In the genomic region with DNA sequence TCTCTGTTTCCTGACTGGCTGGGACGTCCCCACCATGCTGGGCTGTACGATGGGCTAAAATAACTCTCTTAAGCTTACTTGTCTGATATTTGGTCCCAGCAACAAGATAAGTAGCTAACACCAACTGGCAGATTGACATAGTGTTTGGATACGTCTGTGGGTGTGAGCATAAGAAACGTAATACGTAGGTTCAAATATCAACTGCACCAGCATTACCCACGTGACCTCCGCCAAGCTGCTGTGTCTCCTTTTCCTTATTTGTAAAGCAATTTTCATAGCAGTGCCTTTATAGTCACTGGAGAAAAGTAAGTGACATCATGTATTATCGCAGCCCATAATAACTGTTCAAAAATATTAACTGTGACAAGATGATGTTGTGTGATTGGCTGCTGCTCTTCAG, we compare ENCODE assay signal across 26 mouse cellular contexts. TPM values are rescaled to one million over a fixed set of nuclear protein-coding genes. Genes with fewer than 3 reads are reported as not detected.
DNase-seq lines count a peak whose midpoint lies in the region; ATAC-seq and TF ChIP-seq lines count a peak whose summit lies in the region.
"Had no signal": no experiment of that assay in that cellular context is flagged by ENCODE, and none has a peak within 500 bp of the region (broad histone marks: within the 10 kb centered on the region; RNA-seq: fewer than 3 reads in every experiment).

No protein-coding gene starts in this region.

- TF ChIP-seq POLR2A in limb, embryonic 14.5 days (IDR thresholded peaks at IDR 0.05; ENCODE audit: borderline replicate concordance, extremely low read depth, insufficient read depth, insufficient read length): no peak

- no peak for ATAC-seq in limb, embryonic 14.5 days (ENCODE audit: low FRiP score, low read depth)
- no peak for ATAC-seq in embryonic facial prominence, embryonic 14.5 days (ENCODE audit: low read depth)
- ATAC-seq: activated CD4-positive, CD25-positive, alpha-beta regulatory T cell, adult 4 months; forebrain, embryonic 13.5 days; forebrain, embryonic 16.5 days; hindbrain, postnatal 0 days; inflammation-experienced regulatory T-cells, adult 6 months; intestine, embryonic 16.5 days had no signal

- no peak for TF ChIP-seq CTCF in gastrocnemius, adult 2 months (IDR thresholded peaks at IDR 0.05)

- intact Hi-C loops in gastrocnemius, adult 2 months (cut with DNase I): no loop called here
- intact Hi-C loops in left cerebral cortex, postnatal 10 days (cut with DNase I): no loop called here

- DNase-seq in gastrocnemius, adult 2 months: peak; percentile 50
- no peak for DNase-seq in gastrocnemius, postnatal 4 days (ENCODE audit: low spot score in 2 of 2)
- peak; percentile 3 for DNase-seq in limb, embryonic 14.5 days (ENCODE audit: low spot score)
- no peak for DNase-seq in limb, embryonic 10.5 days (ENCODE audit: low spot score)
- peak; percentile 66 for DNase-seq in embryonic facial prominence, embryonic 14.5 days (ENCODE audit: low spot score)
- no peak for DNase-seq in left cerebral cortex, postnatal 10 days (ENCODE audit: extremely low spot score in 1 of 2, low spot score in 2 of 2)
- DNase-seq: adrenal gland, postnatal 10 days; adrenal gland, postnatal 36 days; cerebellum, adult 18-20 months; cerebellum, adult 9-10 months; cerebellum, postnatal 14 days; gastrocnemius, postnatal 36 days; heart, adult 18-20 months; heart, postnatal 14 days; heart, postnatal 4 days had no signal

- H3K9me3 ChIP-seq in limb, embryonic 14.5 days (ENCODE audit: control insufficient read depth, low read length): no peaks in the 10 kb centered on the region
- no peaks in the 10 kb centered on the region for H3K9me3 ChIP-seq in limb, embryonic 10.5 days (replicated peaks)
- H3K9me3 ChIP-seq in embryonic facial prominence, embryonic 14.5 days (ENCODE audit: control insufficient read depth, low read length): no peaks in the 10 kb centered on the region
- H3K9me3 ChIP-seq: embryonic facial prominence, embryonic 12.5 days; forebrain, embryonic 10.5 days; forebrain, embryonic 13.5 days; heart, embryonic 13.5 days had no signal

- peak overlapping the region; percentile 86 for H3K27ac ChIP-seq in gastrocnemius, adult 2 months
- H3K27ac ChIP-seq in limb, embryonic 14.5 days (replicated peaks; ENCODE audit: low read depth, low read length): no peak overlapping the region
- H3K27ac ChIP-seq in limb, embryonic 10.5 days: no peak overlapping the region
- H3K27ac ChIP-seq in embryonic facial prominence, embryonic 14.5 days (replicated peaks; ENCODE audit: low read depth, low read length): no peak overlapping the region
- H3K27ac ChIP-seq: embryonic facial prominence, embryonic 12.5 days; forebrain, embryonic 10.5 days; heart, embryonic 13.5 days; hindbrain, embryonic 14.5 days; hindbrain, postnatal 0 days had no signal

- no peak overlapping the region for H3K4me2 ChIP-seq in limb, embryonic 14.5 days (replicated peaks; ENCODE audit: low read depth, low read length, severe bottlenecking)
- H3K4me2 ChIP-seq in embryonic facial prominence, embryonic 14.5 days (ENCODE audit: low read depth, low read length): no peak overlapping the region
- H3K4me2 ChIP-seq: embryonic facial prominence, embryonic 12.5 days; forebrain, embryonic 13.5 days; heart, embryonic 13.5 days; hindbrain, embryonic 14.5 days had no signal

- H3K36me3 ChIP-seq in limb, embryonic 14.5 days (ENCODE audit: control insufficient read depth, insufficient read depth, low read length): 0 out of 2 replicates have a peak, but pooled peaks cover 13% of the 10 kb centered on the region
- H3K36me3 ChIP-seq in limb, embryonic 10.5 days: no peaks in the 10 kb centered on the region
- H3K36me3 ChIP-seq in embryonic facial prominence, embryonic 14.5 days (ENCODE audit: control insufficient read depth, insufficient read depth, low read length): 0 out of 2 replicates have a peak, but pooled peaks cover 1% of the 10 kb centered on the region

- WGBS in limb, embryonic 14.5 days: 85% methylated on average over 8 of the region's 8 CpGs
- 89% methylated on average over 8 of the region's 8 CpGs for WGBS in limb, embryonic 10.5 days
- WGBS in embryonic facial prominence, embryonic 14.5 days: 60% methylated on average over 8 of the region's 8 CpGs

- H3K27me3 ChIP-seq in limb, embryonic 14.5 days (ENCODE audit: control insufficient read depth, insufficient read depth, low read length): no peaks in the 10 kb centered on the region
- no peaks in the 10 kb centered on the region for H3K27me3 ChIP-seq in limb, embryonic 10.5 days (ENCODE audit: low read depth, poor library complexity, severe bottlenecking)
- H3K27me3 ChIP-seq in embryonic facial prominence, embryonic 14.5 days (replicated peaks; ENCODE audit: control insufficient read depth, insufficient read depth, low read length): no peaks in the 10 kb centered on the region
- H3K27me3 ChIP-seq: embryonic facial prominence, embryonic 12.5 days; forebrain, embryonic 13.5 days; heart, embryonic 13.5 days had no signal

- H3K9ac ChIP-seq in limb, embryonic 14.5 days (ENCODE audit: low read depth, low read length, severe bottlenecking): no peak overlapping the region
- no peak overlapping the region for H3K9ac ChIP-seq in embryonic facial prominence, embryonic 14.5 days (ENCODE audit: low read depth, low read length)
- H3K9ac ChIP-seq: embryonic facial prominence, embryonic 12.5 days; forebrain, embryonic 13.5 days; heart, embryonic 13.5 days; hindbrain, embryonic 14.5 days had no signal

- peaks cover 14% of the 10 kb centered on the region for H3K4me1 ChIP-seq in limb, embryonic 14.5 days (ENCODE audit: control insufficient read depth, insufficient read depth, low read length)
- H3K4me1 ChIP-seq in limb, embryonic 10.5 days: peaks cover 23% of the 10 kb centered on the region
- H3K4me1 ChIP-seq in embryonic facial prominence, embryonic 14.5 days (ENCODE audit: control insufficient read depth, insufficient read depth, low read length): peaks cover 17% of the 10 kb centered on the region

- peak overlapping the region; percentile 40; the same call in 1 of the 2 replicates for H3K4me3 ChIP-seq in gastrocnemius, adult 2 months
- no peak overlapping the region for H3K4me3 ChIP-seq in limb, embryonic 14.5 days (replicated peaks; ENCODE audit: low read length)
- no peak overlapping the region for H3K4me3 ChIP-seq in limb, embryonic 10.5 days
- no peak overlapping the region for H3K4me3 ChIP-seq in embryonic facial prominence, embryonic 14.5 days (ENCODE audit: low read depth, low read length)
- H3K4me3 ChIP-seq: embryonic facial prominence, embryonic 12.5 days; forebrain, embryonic 10.5 days; forebrain, embryonic 13.5 days; heart, embryonic 13.5 days had no signal

RNA-seq across cellular contexts. Expression of a gene that starts 21.7 kb away (rescaled TPM):
- 10 to 100 TPM; 29.2 to 34.5 TPM for total RNA-seq in gastrocnemius, adult 2 months (2021)
- 10 to 100 TPM; 21.5 to 25.4 TPM for total RNA-seq in gastrocnemius, postnatal 4 days (2021)
- 6.2 and 7.6 TPM in 2 replicates for polyA plus RNA-seq in limb, embryonic 14.5 days (2012; rRNA removed)
- 4.9 TPM in 2 replicates for polyA plus RNA-seq in limb, embryonic 14.5 days (2014; fragmentation: Nextera tagmentation; extraction: Ambion mirVana)
- polyA plus RNA-seq in limb, embryonic 10.5 days (2016; fragmentation: Nextera tagmentation; extraction: Ambion mirVana): 1.4 and 2.3 TPM in 2 replicates
- polyA plus RNA-seq in embryonic facial prominence, embryonic 14.5 days (2014; fragmentation: Nextera tagmentation; extraction: Ambion mirVana): 4.5 and 4.7 TPM in 2 replicates
- total RNA-seq in left cerebral cortex, postnatal 10 days (2021): 100 to 1,000 TPM; 107 to 112 TPM
- polyA plus RNA-seq: activated CD4-positive, CD25-positive, alpha-beta regulatory T cell, adult 4 months; inflammation-experienced regulatory T-cells, adult 6 months had no signal

RNA-seq across cellular contexts. Expression of a gene that starts 21.9 kb away (rescaled TPM):
- 1 to 10 TPM; 1.7 to 2.6 TPM for total RNA-seq in gastrocnemius, adult 2 months (2021)
- total RNA-seq in gastrocnemius, postnatal 4 days (2021): 1 to 10 TPM; 1.9 to 2.4 TPM
- polyA plus RNA-seq in limb, embryonic 14.5 days (2012; rRNA removed): 1.9 and 2.4 TPM in 2 replicates
- polyA plus RNA-seq in limb, embryonic 14.5 days (2014; fragmentation: Nextera tagmentation; extraction: Ambion mirVana): 1.1 and 1.4 TPM in 2 replicates
- 0.30 and 0.83 TPM in 2 replicates for polyA plus RNA-seq in limb, embryonic 10.5 days (2016; fragmentation: Nextera tagmentation; extraction: Ambion mirVana)
- 0.93 and 1.5 TPM in 2 replicates for polyA plus RNA-seq in embryonic facial prominence, embryonic 14.5 days (2014; fragmentation: Nextera tagmentation; extraction: Ambion mirVana)
- total RNA-seq in left cerebral cortex, postnatal 10 days (2021): 1 to 10 TPM; 1.2 to 1.7 TPM
- total RNA-seq: ES-E14 had no signal
- polyA plus RNA-seq: activated CD4-positive, CD25-positive, alpha-beta regulatory T cell, adult 4 months; inflammation-experienced regulatory T-cells, adult 6 months had no signal

Comparison
In these comparisons a context has a peak if more than half of its experiments do, and no peak if none do; other contexts are left out.
1. DNase-seq: peak in gastrocnemius, adult 2 months (single experiment), limb, embryonic 14.5 days (single experiment) and embryonic facial prominence, embryonic 14.5 days (single experiment); none in gastrocnemius, postnatal 4 days (0 of 2), limb, embryonic 10.5 days (single experiment) and left cerebral cortex, postnatal 10 days (0 of 2).